Mouse (Mus musculus) layer of hippocampus, postnatal 25 days (tissue): ENCODE data around the gene Hmgxb4. TPM values are rescaled to one million over a fixed set of nuclear protein-coding genes. Genes with fewer than 3 reads are reported as not detected.
A peak's percentile ranks its signal among the peaks of the same experiment; 100 is the strongest.

Experiments used
- DNase-seq, 2 experiments: peaks; one replicate each; pipeline ENCODE4 v3.0.0; 2022; ENCODE audit warnings: mixed read lengths in 2 of 2, low spot score in 1 of 2; ENCODE audit errors: extremely low spot score in 1 of 2
- total RNA-seq, 2 experiments: library from RNA; stranded (reverse); gene quantifications; 2 replicates each; pipeline ENCODE4 v1.2.3; 2021

The Hmgxb4 gene
- total RNA-seq, 2 experiments from 2014 or later: 23.7 to 25.7 TPM

GRCm38 (mm10) chr8:75067287-75067686 lies 74.1 kb downstream of the Hmgxb4 start:
- no peak for DNase-seq

GRCm38 (mm10) chr8:75070297-75070696 lies 77.1 kb downstream of the Hmgxb4 start:
- no peak for DNase-seq

- DNase-seq: peak; percentile 64 to 85
These were observed 78.6 kb downstream of the Hmgxb4 start for GRCm38 (mm10) chr8:75071627-75072346.

GRCm38 (mm10) chr8:75074876-75075275 lies 81.7 kb downstream of the Hmgxb4 start:
- DNase-seq: no peak

GRCm38 (mm10) chr8:75078215-75078614 lies 85.1 kb downstream of the Hmgxb4 start:
- no peak for DNase-seq

GRCm38 (mm10) chr8:75078851-75079250 lies 85.7 kb downstream of the Hmgxb4 start:
- DNase-seq: no peak

Other genes starting within 250 kb of the Hmgxb4 start
- not detected for gene Isx, start 120.2 kb upstream of the Hmgxb4 start, total RNA-seq
- 10 to 100 TPM; 37.3 to 38.7 TPM for gene Tom1, start 40.3 kb downstream of the Hmgxb4 start, total RNA-seq
- 1 to 10 TPM; 6.3 to 7.0 TPM for gene Hmox1, start 100.3 kb downstream of the Hmgxb4 start, total RNA-seq
- 1 to 10 TPM; 6.2 to 7.1 TPM for gene Mcm5, start 116.2 kb downstream of the Hmgxb4 start, total RNA-seq
- 10 to 100 TPM; 60.6 to 67.6 TPM for gene Rasd2, start 220.6 kb downstream of the Hmgxb4 start, total RNA-seq